Mouse (Mus musculus) ES-Bruce4 (cell line): Measurements from ENCODE around the gene Lmtk3.

Source experiments
- CTCF ChIP-seq: IDR thresholded peaks from one replicate; pipeline ENCODE4 v1.8.1; 2011; ENCODE audit warnings: low read depth, low read length
- POLR2A ChIP-seq: IDR thresholded peaks from one replicate; pipeline ENCODE4 v1.8.1; 2011; ENCODE audit warnings: low read length; ENCODE audit not compliant: insufficient read depth

GRCm38 (mm10) chr7:45767500-45767899 is 16.0 kb upstream of the Lmtk3 start:
- peak; percentile 40 for TF ChIP-seq CTCF
- TF ChIP-seq POLR2A: no peak
